Mouse (Mus musculus): Measurements from ENCODE around the gene Tshz2. TPM values are rescaled to one million over a fixed set of nuclear protein-coding genes. Genes with fewer than 3 reads are reported as not detected.

Tshz2 gene
- polyA plus RNA-seq, 1 experiment from 2014 or later: 2.7 TPM

GRCm38 (mm10) chr2:170069976-170070375 lies 437.2 kb downstream of the Tshz2 start:
- Histone ChIP-seq H3K9me3 (no peaks in the 10 kb centered on the region; the same call in 1 of the 2 replicates), H3K4me1 (peaks cover 13% of the 10 kb centered on the region), H3K27me3 (replicated peaks; ENCODE audit: low read depth, poor library complexity, severe bottlenecking) (no peaks in the 10 kb centered on the region), H3K27ac (replicated peaks) (no peak overlapping the region), H3K4me3 (no peak overlapping the region), H3K36me3 (replicated peaks) (no peaks in the 10 kb centered on the region)
- WGBS: 85% methylated on average over 5 of the region's 5 CpGs
- DNase-seq (ENCODE audit: low spot score): no peak

GRCm38 (mm10) chr2:170070641-170071241 lies 437.9 kb downstream of the Tshz2 start:
- H3K9me3 ChIP-seq: no peaks in the 10 kb centered on the region; the same call in 1 of the 2 replicates
- H3K27ac ChIP-seq (replicated peaks): 0 out of 2 replicates have a peak overlapping the region, but pooled peaks have one; percentile 44
- 59% methylated on average over 15 of the region's 15 CpGs for WGBS
- peak; percentile 21 for DNase-seq (ENCODE audit: low spot score)
- no peaks in the 10 kb centered on the region for H3K27me3 ChIP-seq (replicated peaks; ENCODE audit: low read depth, poor library complexity, severe bottlenecking)
- no peaks in the 10 kb centered on the region for H3K36me3 ChIP-seq (replicated peaks)
- no peak overlapping the region for H3K4me3 ChIP-seq
- H3K4me1 ChIP-seq: peaks cover 13% of the 10 kb centered on the region

GRCm38 (mm10) chr2:170076941-170077490 lies 444.2 kb downstream of the Tshz2 start:
- no peaks in the 10 kb centered on the region for H3K27me3 ChIP-seq (replicated peaks; ENCODE audit: low read depth, poor library complexity, severe bottlenecking)
- DNase-seq (ENCODE audit: low spot score): no peak
- no peaks in the 10 kb centered on the region for H3K9me3 ChIP-seq
- no peak overlapping the region for H3K27ac ChIP-seq (replicated peaks)
- 52% methylated on average over 6 of the region's 6 CpGs for whole genome bisulfite sequencing
- no peak overlapping the region for H3K4me3 ChIP-seq
- no peaks in the 10 kb centered on the region for H3K36me3 ChIP-seq (replicated peaks)
- peaks cover 13% of the 10 kb centered on the region for H3K4me1 ChIP-seq

- Histone ChIP-seq H3K4me3 (no peak overlapping the region), H3K27ac (replicated peaks) (no peak overlapping the region), H3K36me3 (replicated peaks) (no peaks in the 10 kb centered on the region), H3K9me3 (no peaks in the 10 kb centered on the region), H3K4me1 (peaks cover 13% of the 10 kb centered on the region), H3K27me3 (replicated peaks; ENCODE audit: low read depth, poor library complexity, severe bottlenecking) (no peaks in the 10 kb centered on the region)
- 84% methylated on average over 10 of the region's 10 CpGs for WGBS
- DNase-seq (ENCODE audit: low spot score): no peak
Measured at GRCm38 (mm10) chr2:170078041-170078440, 445.2 kb downstream of the Tshz2 start.

- H3K9me3 ChIP-seq: no peaks in the 10 kb centered on the region
- DNase-seq (ENCODE audit: low spot score): peak; percentile 24
- peaks cover 13% of the 10 kb centered on the region for H3K4me1 ChIP-seq
- WGBS: 57% methylated on average over 15 of the region's 15 CpGs
- no peaks in the 10 kb centered on the region for H3K27me3 ChIP-seq (replicated peaks; ENCODE audit: low read depth, poor library complexity, severe bottlenecking)
- H3K4me3 ChIP-seq: no peak overlapping the region
- no peaks in the 10 kb centered on the region for H3K36me3 ChIP-seq (replicated peaks)
- no peak overlapping the region; the same call in 1 of the 2 replicates for H3K27ac ChIP-seq (replicated peaks)
Measured at GRCm38 (mm10) chr2:170078442-170079017, 445.7 kb downstream of the Tshz2 start.

- H3K27ac ChIP-seq (replicated peaks): no peak overlapping the region
- DNase-seq (ENCODE audit: low spot score): no peak
- WGBS: 83% methylated on average over 10 of the region's 10 CpGs
- H3K9me3 ChIP-seq: no peaks in the 10 kb centered on the region
- no peaks in the 10 kb centered on the region for H3K27me3 ChIP-seq (replicated peaks; ENCODE audit: low read depth, poor library complexity, severe bottlenecking)
- peaks cover 7% of the 10 kb centered on the region; the same call in 1 of the 2 replicates for H3K4me1 ChIP-seq
- H3K36me3 ChIP-seq (replicated peaks): no peaks in the 10 kb centered on the region
- no peak overlapping the region for H3K4me3 ChIP-seq
Measured at GRCm38 (mm10) chr2:170091563-170092443, 459.0 kb downstream of the Tshz2 start.

GRCm38 (mm10) chr2:170094220-170094619 lies 461.4 kb downstream of the Tshz2 start:
- no peaks in the 10 kb centered on the region for H3K27me3 ChIP-seq (replicated peaks; ENCODE audit: low read depth, poor library complexity, severe bottlenecking)
- H3K27ac ChIP-seq (replicated peaks): no peak overlapping the region
- no peaks in the 10 kb centered on the region for H3K9me3 ChIP-seq
- H3K4me3 ChIP-seq: no peak overlapping the region
- DNase-seq (ENCODE audit: low spot score): no peak
- 92% methylated on average over 17 of the region's 17 CpGs for WGBS
- no peaks in the 10 kb centered on the region for H3K4me1 ChIP-seq
- no peaks in the 10 kb centered on the region for H3K36me3 ChIP-seq (replicated peaks)

GRCm38 (mm10) chr2:170094871-170095270 lies 462.1 kb downstream of the Tshz2 start:
- no peak overlapping the region for H3K4me3 ChIP-seq
- H3K27ac ChIP-seq (replicated peaks): no peak overlapping the region
- no peaks in the 10 kb centered on the region for H3K9me3 ChIP-seq
- no peaks in the 10 kb centered on the region for H3K27me3 ChIP-seq (replicated peaks; ENCODE audit: low read depth, poor library complexity, severe bottlenecking)
- no peaks in the 10 kb centered on the region for H3K36me3 ChIP-seq (replicated peaks)
- no peaks in the 10 kb centered on the region for H3K4me1 ChIP-seq
- no peak for DNase-seq (ENCODE audit: low spot score)
- WGBS: 87% methylated on average over 9 of the region's 9 CpGs

- peak; percentile 93 for DNase-seq (ENCODE audit: low spot score)
- Histone ChIP-seq H3K36me3 (replicated peaks) (peaks cover 7% of the 10 kb centered on the region; the same call in 1 of the 2 replicates), H3K9me3 (no peaks in the 10 kb centered on the region), H3K27ac (replicated peaks) (peak overlapping the region; percentile 70), H3K4me3 (no peak overlapping the region), H3K27me3 (replicated peaks; ENCODE audit: low read depth, poor library complexity, severe bottlenecking) (no peaks in the 10 kb centered on the region), H3K4me1 (no peaks in the 10 kb centered on the region)
- 5% methylated on average over 12 of the region's 12 CpGs for WGBS
Measured at GRCm38 (mm10) chr2:170101132-170101531, 468.3 kb downstream of the Tshz2 start.

- 75% methylated on average over 7 of the region's 7 CpGs for WGBS
- Histone ChIP-seq H3K4me1 (no peaks in the 10 kb centered on the region), H3K36me3 (replicated peaks) (peaks cover 14% of the 10 kb centered on the region), H3K4me3 (no peak overlapping the region), H3K27ac (replicated peaks) (no peak overlapping the region), H3K9me3 (no peaks in the 10 kb centered on the region), H3K27me3 (replicated peaks; ENCODE audit: low read depth, poor library complexity, severe bottlenecking) (no peaks in the 10 kb centered on the region)
- no peak for DNase-seq (ENCODE audit: low spot score)
Measured at GRCm38 (mm10) chr2:170101932-170102331, 469.1 kb downstream of the Tshz2 start.

- Histone ChIP-seq H3K4me1 (no peaks in the 10 kb centered on the region), H3K36me3 (replicated peaks) (peaks cover 28% of the 10 kb centered on the region), H3K4me3 (no peak overlapping the region), H3K27me3 (replicated peaks; ENCODE audit: low read depth, poor library complexity, severe bottlenecking) (no peaks in the 10 kb centered on the region), H3K9me3 (no peaks in the 10 kb centered on the region), H3K27ac (replicated peaks) (no peak overlapping the region)
- WGBS: 83% methylated on average over 5 of the region's 5 CpGs
- no peak for DNase-seq (ENCODE audit: low spot score)
Measured at GRCm38 (mm10) chr2:170103341-170103740, 470.5 kb downstream of the Tshz2 start.

GRCm38 (mm10) chr2:170103852-170104251 lies 471.0 kb downstream of the Tshz2 start:
- peak; percentile 68 for DNase-seq (ENCODE audit: low spot score)
- H3K27ac ChIP-seq (replicated peaks): no peak overlapping the region
- H3K4me1 ChIP-seq: no peaks in the 10 kb centered on the region
- H3K36me3 ChIP-seq (replicated peaks): peaks cover 31% of the 10 kb centered on the region
- no peaks in the 10 kb centered on the region for H3K9me3 ChIP-seq
- 55% methylated on average over 9 of the region's 9 CpGs for WGBS
- H3K27me3 ChIP-seq (replicated peaks; ENCODE audit: low read depth, poor library complexity, severe bottlenecking): no peaks in the 10 kb centered on the region
- no peak overlapping the region for H3K4me3 ChIP-seq

Measured in embryonic facial prominence, embryonic 10.5 days (tissue).